Mouse (Mus musculus) retina, postnatal 1 day (tissue): ENCODE measurements around the gene Olfr1346.
"Not testable (repeated sequence)": the region's sequence is repeated elsewhere in the genome, so short reads cannot be mapped to it uniquely, and the experiment has no call there.

Experiments used
- DNase-seq: peaks from one replicate; pipeline ENCODE4 v3.0.0-alpha.2; 2012

Olfr1346 gene

GRCm38 (mm10) chr7:6466951-6467350 lies at the start of gene Olfr1346:
Olfr1346 (plus strand) TSS chr7:6467101.
- no peak for DNase-seq

GRCm38 (mm10) chr7:6419894-6420293 lies 47.0 kb upstream of the Olfr1346 start:
- no peak for DNase-seq

DNA sequence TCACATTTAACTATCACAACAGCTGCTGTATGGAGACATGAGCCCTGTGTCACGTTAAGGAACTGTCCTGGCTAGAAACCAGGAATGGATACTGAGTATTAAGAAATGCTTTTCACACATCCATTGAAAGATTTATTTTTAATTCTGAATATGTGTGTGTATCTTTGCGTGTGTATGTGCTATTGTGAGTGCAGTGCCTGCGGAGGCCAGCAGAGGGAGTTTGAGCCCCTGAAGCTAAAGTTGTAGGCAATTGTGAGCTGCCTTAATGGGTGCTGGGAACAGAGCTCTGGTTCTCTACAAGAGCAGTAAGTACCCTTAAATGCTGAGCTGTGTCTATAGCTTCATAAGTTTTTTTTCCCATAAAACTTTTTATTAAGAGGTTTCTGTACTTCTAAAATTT lies 37.5 kb upstream of the Olfr1346 start:
- no peak for DNase-seq

DNA sequence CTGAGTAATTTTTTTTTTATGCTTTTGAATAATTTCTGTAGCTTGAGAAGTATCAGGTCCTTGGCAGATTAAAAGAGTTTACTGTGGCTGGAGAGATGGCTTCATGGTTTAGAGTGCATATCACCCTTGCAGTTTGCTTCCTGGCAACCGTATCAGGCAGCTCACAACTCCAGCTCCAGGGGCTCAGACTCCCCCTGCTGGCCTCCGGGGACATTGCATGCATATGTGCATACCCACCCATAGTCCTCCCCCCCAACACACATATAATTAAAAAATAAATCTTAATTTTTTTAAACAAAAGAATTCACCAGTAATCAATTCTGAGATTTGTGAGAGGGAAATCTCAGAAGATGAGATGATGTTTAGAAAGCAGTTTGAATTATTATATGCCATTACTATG lies 36.6 kb upstream of the Olfr1346 start:
- peak; percentile 30 for DNase-seq

- DNase-seq, result no peak
These were observed 28.5 kb upstream of the Olfr1346 start, which contains the start of gene Olfr1344 for GRCm38 (mm10) chr7:6438388-6438787. Olfr1344 (plus strand) TSS chr7:6438688.

DNA sequence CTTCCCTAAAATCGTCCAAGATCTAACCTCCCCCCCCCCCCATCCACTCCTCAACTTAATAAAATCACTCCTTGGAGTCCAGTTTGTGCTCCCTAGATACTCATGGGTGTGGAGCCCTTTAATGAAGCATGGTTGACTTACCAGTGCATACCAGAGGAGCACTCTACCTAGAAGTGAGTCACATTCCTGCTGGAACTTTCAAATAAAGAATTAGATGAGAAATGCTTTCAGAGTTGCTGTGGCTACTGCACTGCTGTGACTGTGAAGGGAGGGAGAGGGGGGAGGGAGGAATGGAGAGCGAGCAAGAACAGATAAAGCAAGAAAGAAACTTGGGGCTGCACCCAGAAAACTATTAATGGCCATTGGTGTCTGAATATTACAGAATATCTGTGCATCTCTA lies 25.7 kb upstream of the Olfr1346 start:
- no peak for DNase-seq

- no peak for DNase-seq
These were observed 19.1 kb upstream of the Olfr1346 start for GRCm38 (mm10) chr7:6447771-6448170.

DNA sequence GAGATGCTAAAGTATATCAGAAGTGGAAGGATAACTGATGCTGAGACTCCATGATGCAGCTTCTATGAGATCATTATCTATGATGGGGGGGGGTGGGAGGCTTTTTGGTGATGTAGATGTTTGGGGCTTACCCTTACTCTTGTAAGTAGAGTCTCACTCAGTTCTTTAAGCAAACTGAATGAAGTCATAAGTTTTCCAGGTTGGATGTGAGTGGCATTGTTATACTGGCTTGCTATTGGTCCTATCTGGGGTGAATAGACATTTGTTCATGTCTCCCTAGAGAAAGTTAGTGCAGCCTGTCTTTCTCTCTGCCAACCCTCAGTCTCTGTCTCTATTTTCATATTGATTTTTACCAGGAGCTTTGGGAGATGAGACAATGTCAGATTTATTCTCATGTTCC lies 11.0 kb upstream of the Olfr1346 start, which contains the start of gene Olfr1336:
Gene Olfr1336 (plus strand): TSS at position 301 of the 400 bp plus-strand sequence.
- no peak for DNase-seq

DNA sequence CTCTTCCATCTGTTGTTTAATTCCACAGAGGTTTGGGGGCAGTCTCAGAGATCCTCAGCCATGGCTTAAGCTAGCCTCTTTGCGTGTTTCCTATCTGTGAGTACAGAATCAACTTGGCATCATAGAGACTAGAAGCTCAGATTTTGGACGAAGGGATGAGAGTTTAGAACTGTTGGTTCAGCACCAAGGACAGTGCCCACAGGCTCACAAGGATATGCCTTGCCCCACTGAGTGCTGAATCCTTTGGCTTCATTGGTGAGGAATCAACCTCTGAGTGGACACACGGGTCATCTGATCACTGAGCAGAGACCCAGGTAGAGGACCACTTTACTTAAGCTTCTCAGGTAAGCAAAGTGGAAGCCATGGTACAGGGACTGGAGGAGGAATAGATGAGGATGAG lies 10.5 kb upstream of the Olfr1346 start:
- DNase-seq, result peak; percentile 1

DNA sequence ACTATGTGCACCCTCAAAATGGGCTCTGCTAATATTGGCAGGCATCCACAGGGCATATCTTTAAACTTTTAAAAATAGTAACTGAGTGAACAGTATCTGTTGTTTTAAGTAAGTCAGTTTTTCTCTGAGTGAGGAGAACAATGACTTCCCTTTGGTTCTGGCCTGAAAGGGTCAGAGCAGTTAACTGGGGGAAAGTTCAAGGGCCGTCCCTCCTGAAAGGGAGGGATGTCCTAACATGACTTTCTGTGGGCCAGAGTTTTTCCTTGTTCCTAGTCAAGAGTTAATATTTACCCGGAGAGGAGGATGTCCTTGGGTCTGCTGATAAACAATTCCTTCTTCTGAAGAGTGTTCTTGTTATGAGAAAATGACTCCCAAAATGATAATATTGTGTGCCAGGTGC lies 10.7 kb downstream of the Olfr1346 start:
- not testable (repeated sequence) for DNase-seq

GRCm38 (mm10) chr7:6486841-6487240 lies 19.9 kb downstream of the Olfr1346 start, which contains the start of gene Olfr5:
Olfr5 (minus strand) TSS chr7:6486941.
- DNase-seq, result no peak

DNA sequence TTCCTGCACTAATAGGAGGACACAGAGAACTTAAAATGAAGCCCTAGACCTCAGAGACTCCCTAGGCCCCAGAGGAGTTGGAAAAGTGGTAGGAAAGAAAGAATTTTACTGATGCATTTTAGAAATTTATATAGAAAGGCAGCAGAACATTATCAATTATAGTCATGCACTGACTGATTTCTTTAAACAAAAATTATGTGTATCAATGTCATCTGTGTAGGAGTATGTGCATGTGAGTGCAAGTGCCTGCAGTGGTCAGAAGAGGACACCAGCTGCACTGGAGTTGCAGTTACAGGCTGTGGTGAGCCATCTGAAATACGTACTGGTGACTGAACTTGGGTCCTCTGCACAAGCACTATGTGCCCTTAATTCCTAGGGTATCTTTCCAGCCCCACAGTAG lies 32.8 kb downstream of the Olfr1346 start, which contains the start of gene Olfr1347:
Gene Olfr1347 (minus strand): TSS at position 101 of the 400 bp plus-strand sequence.
- no peak for DNase-seq

DNA sequence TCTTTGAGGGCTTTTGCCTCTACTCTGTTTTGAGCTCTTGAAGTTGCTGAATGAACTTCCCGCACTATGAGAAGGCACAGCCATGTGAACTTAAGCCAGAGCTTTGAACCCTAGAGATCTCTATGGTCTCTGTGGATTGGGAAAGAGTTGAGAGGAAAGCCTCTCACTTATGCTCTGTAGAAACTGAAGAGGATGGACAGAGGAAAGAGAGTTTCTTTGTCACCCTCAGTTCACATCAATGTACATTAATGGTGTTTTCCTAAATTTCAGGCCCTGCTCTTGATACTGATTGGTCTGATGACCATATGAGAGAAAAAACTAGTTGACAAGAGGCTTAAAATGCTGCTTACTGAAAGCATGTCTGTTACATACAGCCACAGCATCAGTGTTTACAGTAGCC lies 41.7 kb downstream of the Olfr1346 start, which contains the start of gene Olfr1348:
Gene Olfr1348 (minus strand): TSS at position 101 of the 400 bp plus-strand sequence.
- no peak for DNase-seq

DNA sequence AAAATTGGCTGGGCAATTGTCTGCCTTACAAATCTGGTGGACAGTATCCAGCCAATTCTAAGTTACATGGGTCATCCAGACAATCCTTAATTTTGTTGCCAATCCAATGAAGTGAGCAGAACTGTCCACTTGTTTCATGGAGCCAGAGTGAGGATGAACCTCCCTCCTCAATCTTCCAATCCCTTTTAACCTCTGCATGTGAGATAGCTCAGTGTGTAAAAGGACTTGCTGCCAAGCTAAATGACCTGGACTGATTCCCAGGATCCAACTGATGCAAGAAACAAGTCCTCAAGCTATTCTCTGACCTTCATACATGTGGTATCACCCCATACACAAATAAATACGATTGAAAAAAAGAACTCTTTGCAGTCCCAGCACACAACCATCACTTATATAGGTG lies 54.8 kb downstream of the Olfr1346 start:
- no peak for DNase-seq

DNA sequence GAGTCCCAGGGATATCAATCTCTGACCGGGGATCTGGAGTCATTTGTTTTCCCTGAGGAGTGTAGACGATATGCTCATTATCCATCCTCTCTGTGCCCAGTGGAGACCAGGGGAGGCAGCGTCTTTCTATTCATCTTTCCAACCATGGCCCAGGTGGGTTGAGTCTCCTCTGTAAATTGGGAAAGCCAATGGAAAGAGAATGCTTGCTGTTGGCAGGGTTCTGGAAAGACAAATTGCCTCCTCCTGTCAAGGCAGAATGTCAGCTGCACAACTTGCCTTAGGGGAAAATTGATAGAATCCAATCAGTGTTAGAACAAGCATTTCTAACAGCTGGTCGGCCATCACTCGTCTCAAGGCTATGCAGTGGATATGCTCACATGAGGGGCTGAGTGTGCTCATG lies 55.9 kb downstream of the Olfr1346 start, which contains the start of gene Olfr1349:
Gene Olfr1349 (minus strand): TSS at position 101 of the 400 bp plus-strand sequence.
- no peak for DNase-seq

DNA sequence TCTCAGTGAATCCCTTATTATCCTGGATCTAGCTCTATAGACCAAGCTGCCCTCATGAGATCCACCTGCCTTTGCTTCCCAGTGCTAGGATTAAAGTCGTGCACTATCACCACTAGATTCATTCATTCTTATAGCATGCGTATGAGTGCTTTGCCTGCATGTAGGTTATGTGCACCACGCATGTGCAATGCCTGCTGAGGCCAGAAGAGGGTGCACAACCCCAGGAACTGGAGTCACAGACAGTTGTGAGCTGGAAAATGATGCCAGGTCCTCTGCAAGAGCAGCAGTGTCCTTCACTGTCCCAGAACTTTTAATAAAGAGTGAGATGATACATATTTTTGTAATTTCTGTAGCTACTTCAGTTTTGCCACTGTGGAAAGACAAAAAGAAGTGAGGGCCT lies 58.1 kb downstream of the Olfr1346 start:
- no peak for DNase-seq

DNA sequence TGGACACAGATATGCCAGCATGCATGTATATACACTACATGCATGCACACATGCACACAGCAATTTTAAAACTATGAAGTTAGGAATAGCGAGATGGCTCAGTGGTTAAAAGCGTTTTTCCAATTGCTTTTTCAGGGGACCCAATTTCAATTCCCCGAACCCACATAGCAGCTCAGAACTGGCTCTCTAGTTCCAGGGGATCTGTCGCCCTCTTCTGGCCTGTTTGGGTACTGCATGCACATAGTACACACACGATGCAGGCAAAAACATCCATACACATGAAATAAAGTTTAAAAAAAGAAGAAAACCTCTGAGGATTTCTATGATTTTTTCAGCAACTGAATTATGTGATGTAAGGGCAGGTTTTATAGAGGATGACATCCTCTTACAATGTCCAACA lies 59.2 kb downstream of the Olfr1346 start:
- no peak for DNase-seq
